Mouse (Mus musculus): Measurements from ENCODE around the gene Ppih. TPM values are rescaled to one million over a fixed set of nuclear protein-coding genes. Genes with fewer than 3 reads are reported as not detected.
A peak's percentile ranks its signal among the peaks of the same experiment; 100 is the strongest.
"Not testable (repeated sequence)": the region's sequence is repeated elsewhere in the genome, so short reads cannot be mapped to it uniquely, and the experiment has no call there.

The Ppih gene
- polyA plus RNA-seq, 1 experiment from 2014 or later = 60.5 TPM

- peak overlapping the region; percentile 80 for H3K9ac ChIP-seq (replicated peaks; ENCODE audit: low read depth, low read length)
- H3K9me3 ChIP-seq (ENCODE audit: control insufficient read depth, low read length) = no peaks in the 10 kb centered on the region
- H3K36me3 ChIP-seq (ENCODE audit: control insufficient read depth, insufficient read depth) = no peaks in the 10 kb centered on the region
- ATAC-seq = peak; percentile 11
- WGBS = under 1% methylated on average over 49 of the region's 80 CpGs
- peak overlapping the region; percentile 64 for H3K4me2 ChIP-seq (ENCODE audit: low read length)
- no peaks in the 10 kb centered on the region for H3K27me3 ChIP-seq (replicated peaks; ENCODE audit: control insufficient read depth, insufficient read depth, low read length)
- H3K4me1 ChIP-seq (replicated peaks; ENCODE audit: control insufficient read depth, insufficient read depth, low read length) = peaks cover 23% of the 10 kb centered on the region
- H3K4me3 ChIP-seq (replicated peaks; ENCODE audit: low read length) = peak overlapping the region; percentile 93
- peak overlapping the region; percentile 86 for H3K27ac ChIP-seq (ENCODE audit: low read length)
Observed at GRCm38 (mm10) chr4:119293574-119294258, 26.6 kb downstream of the Ppih start.

GRCm38 (mm10) chr4:119292771-119293573, 27.4 kb downstream of the Ppih start:
- Histone ChIP-seq H3K9ac (replicated peaks; ENCODE audit: low read depth, low read length) (peak overlapping the region; percentile 80), H3K27ac (ENCODE audit: low read length) (peak overlapping the region; percentile 80), H3K9me3 (ENCODE audit: control insufficient read depth, low read length) (no peaks in the 10 kb centered on the region), H3K4me3 (replicated peaks; ENCODE audit: low read length) (peak overlapping the region; percentile 93), H3K4me1 (replicated peaks; ENCODE audit: control insufficient read depth, insufficient read depth, low read length) (peaks cover 23% of the 10 kb centered on the region), H3K27me3 (replicated peaks; ENCODE audit: control insufficient read depth, insufficient read depth, low read length) (no peaks in the 10 kb centered on the region), H3K4me2 (ENCODE audit: low read length) (peak overlapping the region; percentile 64), H3K36me3 (ENCODE audit: control insufficient read depth, insufficient read depth) (no peaks in the 10 kb centered on the region)
- under 1% methylated on average over 24 of the region's 24 CpGs for WGBS
- peak; percentile 27 for ATAC-seq

- peak overlapping the region; percentile 93 for H3K4me3 ChIP-seq (replicated peaks; ENCODE audit: low read length)
- no peaks in the 10 kb centered on the region for H3K36me3 ChIP-seq (ENCODE audit: control insufficient read depth, insufficient read depth)
- no peaks in the 10 kb centered on the region for H3K9me3 ChIP-seq (ENCODE audit: control insufficient read depth, low read length)
- ATAC-seq = no peak
- peaks cover 28% of the 10 kb centered on the region for H3K4me1 ChIP-seq (replicated peaks; ENCODE audit: control insufficient read depth, insufficient read depth, low read length)
- 0 out of 2 replicates have a peak overlapping the region, but pooled peaks have one; percentile 80 for H3K9ac ChIP-seq (replicated peaks; ENCODE audit: low read depth, low read length)
- H3K27me3 ChIP-seq (replicated peaks; ENCODE audit: control insufficient read depth, insufficient read depth, low read length) = no peaks in the 10 kb centered on the region
- peak overlapping the region; percentile 64 for H3K4me2 ChIP-seq (ENCODE audit: low read length)
- 43% methylated on average over 1 of the region's 1 CpGs for whole genome bisulfite sequencing
- no peak overlapping the region for H3K27ac ChIP-seq (ENCODE audit: low read length)
Observed at GRCm38 (mm10) chr4:119291921-119292320, 28.4 kb downstream of the Ppih start.

GRCm38 (mm10) chr4:119285336-119285735, 35.0 kb downstream of the Ppih start:
- no peak for ATAC-seq
- Histone ChIP-seq H3K4me3 (replicated peaks; ENCODE audit: low read length) (no peak overlapping the region), H3K36me3 (ENCODE audit: control insufficient read depth, insufficient read depth) (peaks cover 30% of the 10 kb centered on the region), H3K9ac (replicated peaks; ENCODE audit: low read depth, low read length) (no peak overlapping the region), H3K27ac (ENCODE audit: low read length) (no peak overlapping the region), H3K9me3 (ENCODE audit: control insufficient read depth, low read length) (no peaks in the 10 kb centered on the region), H3K4me1 (replicated peaks; ENCODE audit: control insufficient read depth, insufficient read depth, low read length) (peaks cover 6% of the 10 kb centered on the region), H3K4me2 (ENCODE audit: low read length) (no peak overlapping the region), H3K27me3 (replicated peaks; ENCODE audit: control insufficient read depth, insufficient read depth, low read length) (no peaks in the 10 kb centered on the region)
- 91% methylated on average over 2 of the region's 2 CpGs for WGBS

- no peak for ATAC-seq
- Histone ChIP-seq H3K36me3 (ENCODE audit: control insufficient read depth, insufficient read depth) (peaks cover 33% of the 10 kb centered on the region), H3K27ac (ENCODE audit: low read length) (no peak overlapping the region), H3K4me2 (ENCODE audit: low read length) (no peak overlapping the region), H3K27me3 (replicated peaks; ENCODE audit: control insufficient read depth, insufficient read depth, low read length) (no peaks in the 10 kb centered on the region), H3K4me1 (replicated peaks; ENCODE audit: control insufficient read depth, insufficient read depth, low read length) (peaks cover 5% of the 10 kb centered on the region), H3K9ac (replicated peaks; ENCODE audit: low read depth, low read length) (no peak overlapping the region), H3K4me3 (replicated peaks; ENCODE audit: low read length) (no peak overlapping the region), H3K9me3 (ENCODE audit: control insufficient read depth, low read length) (no peaks in the 10 kb centered on the region)
- 88% methylated on average over 1 of the region's 1 CpGs for WGBS
Observed at GRCm38 (mm10) chr4:119284861-119285260, 35.5 kb downstream of the Ppih start.

GRCm38 (mm10) chr4:119278784-119279183, 41.6 kb downstream of the Ppih start:
- not testable (repeated sequence) for H3K9ac ChIP-seq (replicated peaks; ENCODE audit: low read depth, low read length); H3K27me3 ChIP-seq (replicated peaks; ENCODE audit: control insufficient read depth, insufficient read depth, low read length); H3K27ac ChIP-seq (ENCODE audit: low read length); ATAC-seq; H3K9me3 ChIP-seq (ENCODE audit: control insufficient read depth, low read length); H3K4me3 ChIP-seq (replicated peaks; ENCODE audit: low read length); H3K4me2 ChIP-seq (ENCODE audit: low read length); H3K4me1 ChIP-seq (replicated peaks; ENCODE audit: control insufficient read depth, insufficient read depth, low read length)
- 84% methylated on average over 15 of the region's 15 CpGs for WGBS
- H3K36me3 ChIP-seq (ENCODE audit: control insufficient read depth, insufficient read depth) = peaks cover 46% of the 10 kb centered on the region

GRCm38 (mm10) chr4:119275726-119276125, 44.6 kb downstream of the Ppih start:
- Histone ChIP-seq H3K4me1 (replicated peaks; ENCODE audit: control insufficient read depth, insufficient read depth, low read length) (no peaks in the 10 kb centered on the region), H3K9ac (replicated peaks; ENCODE audit: low read depth, low read length) (no peak overlapping the region), H3K9me3 (ENCODE audit: control insufficient read depth, low read length) (no peaks in the 10 kb centered on the region), H3K4me3 (replicated peaks; ENCODE audit: low read length) (no peak overlapping the region), H3K27me3 (replicated peaks; ENCODE audit: control insufficient read depth, insufficient read depth, low read length) (no peaks in the 10 kb centered on the region), H3K36me3 (ENCODE audit: control insufficient read depth, insufficient read depth) (peaks cover 40% of the 10 kb centered on the region), H3K4me2 (ENCODE audit: low read length) (no peak overlapping the region), H3K27ac (ENCODE audit: low read length) (no peak overlapping the region)
- 85% methylated on average over 2 of the region's 2 CpGs for WGBS
- ATAC-seq = no peak

GRCm38 (mm10) chr4:119275226-119275625, 45.1 kb downstream of the Ppih start:
- Histone ChIP-seq H3K27me3 (replicated peaks; ENCODE audit: control insufficient read depth, insufficient read depth, low read length) (no peaks in the 10 kb centered on the region), H3K9me3 (ENCODE audit: control insufficient read depth, low read length) (no peaks in the 10 kb centered on the region), H3K4me2 (ENCODE audit: low read length) (no peak overlapping the region), H3K36me3 (ENCODE audit: control insufficient read depth, insufficient read depth) (peaks cover 43% of the 10 kb centered on the region), H3K4me3 (replicated peaks; ENCODE audit: low read length) (no peak overlapping the region), H3K27ac (ENCODE audit: low read length) (no peak overlapping the region), H3K9ac (replicated peaks; ENCODE audit: low read depth, low read length) (no peak overlapping the region), H3K4me1 (replicated peaks; ENCODE audit: control insufficient read depth, insufficient read depth, low read length) (no peaks in the 10 kb centered on the region)
- 90% methylated on average over 2 of the region's 2 CpGs for WGBS
- ATAC-seq = no peak

- H3K4me2 ChIP-seq (ENCODE audit: low read length) = no peak overlapping the region
Observed at GRCm38 (mm10) chr4:119274627-119275026, 45.7 kb downstream of the Ppih start.

More at GRCm38 (mm10) chr4:119274627-119275026, 45.7 kb downstream of the Ppih start:
- Histone ChIP-seq H3K36me3 (ENCODE audit: control insufficient read depth, insufficient read depth) (peaks cover 43% of the 10 kb centered on the region), H3K9ac (replicated peaks; ENCODE audit: low read depth, low read length) (no peak overlapping the region), H3K27ac (ENCODE audit: low read length) (no peak overlapping the region), H3K27me3 (replicated peaks; ENCODE audit: control insufficient read depth, insufficient read depth, low read length) (no peaks in the 10 kb centered on the region), H3K4me1 (replicated peaks; ENCODE audit: control insufficient read depth, insufficient read depth, low read length) (no peaks in the 10 kb centered on the region), H3K4me3 (replicated peaks; ENCODE audit: low read length) (no peak overlapping the region), H3K9me3 (ENCODE audit: control insufficient read depth, low read length) (no peaks in the 10 kb centered on the region)
- ATAC-seq = no peak
- 97% methylated on average over 1 of the region's 1 CpGs for WGBS
